Mouse (Mus musculus) limb, embryonic 12.5 days (tissue): ENCODE results near the gene Tmem253. TPM values are rescaled to one million over a fixed set of nuclear protein-coding genes. Genes with fewer than 3 reads are reported as not detected.

Experiments used
- ATAC-seq: fragments of 200-750 bp; cut with Nextera tagmentation; 2 replicates; pipeline ENCODE4 v1.8.0; 2017; ENCODE audit warnings: low read depth, moderate TSS enrichment; ENCODE audit not compliant: insufficient number of reproducible peaks, insufficient read depth, low FRiP score, low TSS enrichment
- H3K27ac ChIP-seq: fragments of 300-500 bp; sonication (generic); 2 replicates; pipeline ENCODE4 v1.5.1; 2016; ENCODE audit warnings: mild to moderate bottlenecking, moderate library complexity
- H3K27me3 ChIP-seq: fragments of 300-500 bp; sonication (generic); 2 replicates; pipeline ENCODE4 v1.6.1; 2016; ENCODE audit warnings: mild to moderate bottlenecking, moderate library complexity
- H3K36me3 ChIP-seq: fragments of 300-500 bp; sonication (generic); 2 replicates; pipeline ENCODE4 v1.6.1; 2016; ENCODE audit warnings: mild to moderate bottlenecking, moderate library complexity
- H3K4me1 ChIP-seq: fragments of 300-500 bp; sonication (generic); replicated peaks from 2 replicates; pipeline ENCODE4 v1.6.1; 2016
- H3K4me2 ChIP-seq: fragments of 300-500 bp; sonication (generic); 2 replicates; pipeline ENCODE4 v1.6.1; 2016; ENCODE audit warnings: mild to moderate bottlenecking, moderate library complexity
- H3K4me3 ChIP-seq: fragments of 300-500 bp; sonication (generic); replicated peaks from 2 replicates; pipeline ENCODE4 v1.5.1; 2016; ENCODE audit warnings: mild to moderate bottlenecking
- H3K9ac ChIP-seq: fragments of 300-500 bp; sonication (generic); replicated peaks from 2 replicates; pipeline ENCODE4 v1.6.1; 2016; ENCODE audit warnings: mild to moderate bottlenecking, moderate library complexity
- H3K9me3 ChIP-seq: fragments of 300-500 bp; sonication (generic); 2 replicates; pipeline ENCODE4 v1.6.1; 2016; ENCODE audit warnings: mild to moderate bottlenecking, moderate library complexity
- WGBS: fragments of 180-500 bp; shearing (Covaris S2); methylation state at CpG from one replicate; pipeline ENCODE4 v1.1.7; 2016; 5-methylcytosine and 5-hydroxymethylcytosine counted together
- polyA plus RNA-seq: library from polyadenylated mRNA; unstranded; fragments of >200 nt; fragmentation: Nextera tagmentation; extraction: Ambion mirVana; gene quantifications from 2 replicates; pipeline ENCODE4 v1.2.1, GENCODE M21; 2016

Gene Tmem253
- polyA plus RNA-seq, 1 experiment from 2014 or later, result 1.2 TPM

- 74% methylated on average over 12 of the region's 12 CpGs for WGBS
- H3K9ac ChIP-seq, result peak overlapping the region; percentile 24; the same call in 1 of the 2 replicates
- no peaks in the 10 kb centered on the region for H3K9me3 ChIP-seq
- peaks cover 25% of the 10 kb centered on the region for H3K4me1 ChIP-seq
- H3K27ac ChIP-seq, result no peak overlapping the region
- H3K4me2 ChIP-seq, result no peak overlapping the region
- H3K27me3 ChIP-seq, result no peaks in the 10 kb centered on the region
- H3K4me3 ChIP-seq, result no peak overlapping the region
- H3K36me3 ChIP-seq, result peaks cover 79% of the 10 kb centered on the region
- ATAC-seq, result no peak
Observed at GRCm38 (mm10) chr14:51989461-51989970, 25.9 kb upstream of the Tmem253 start.

DNA sequence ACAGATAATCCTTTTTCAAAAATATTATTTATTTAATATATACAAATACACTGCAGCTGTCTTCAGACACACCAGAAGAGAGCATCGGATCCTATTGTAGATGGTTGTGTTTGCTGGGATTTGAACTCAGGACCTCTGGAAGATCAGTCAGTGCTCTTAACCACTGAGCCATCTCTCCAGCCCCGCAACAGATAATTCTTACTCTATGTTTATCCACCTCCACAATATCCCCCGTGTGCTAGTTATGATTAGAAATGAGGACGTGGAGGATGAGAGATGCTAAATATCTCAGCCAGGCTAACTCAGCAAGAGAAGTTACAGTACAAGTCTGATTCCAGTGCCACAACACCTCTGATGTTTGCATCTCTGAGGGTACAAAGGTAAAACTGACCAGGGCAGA, 21.0 kb upstream of the Tmem253 start:
- no peak overlapping the region for H3K4me2 ChIP-seq
- H3K27me3 ChIP-seq, result no peaks in the 10 kb centered on the region
- no peak overlapping the region for H3K27ac ChIP-seq
- no peak overlapping the region for H3K9ac ChIP-seq
- 0 out of 2 replicates have a peak, but pooled peaks cover under 1% of the 10 kb centered on the region for H3K4me1 ChIP-seq
- no peak for ATAC-seq
- H3K4me3 ChIP-seq, result no peak overlapping the region
- peaks cover 99% of the 10 kb centered on the region for H3K36me3 ChIP-seq
- WGBS, result 93% methylated on average over 4 of the region's 4 CpGs
- no peaks in the 10 kb centered on the region for H3K9me3 ChIP-seq

GRCm38 (mm10) chr14:51995219-51995871, 20.1 kb upstream of the Tmem253 start:
- Histone ChIP-seq H3K27ac (no peak overlapping the region), H3K4me2 (no peak overlapping the region), H3K4me1 (no peaks in the 10 kb centered on the region), H3K9me3 (no peaks in the 10 kb centered on the region), H3K4me3 (no peak overlapping the region), H3K36me3 (peaks cover 99% of the 10 kb centered on the region), H3K27me3 (no peaks in the 10 kb centered on the region), H3K9ac (no peak overlapping the region)
- 84% methylated on average over 12 of the region's 12 CpGs for WGBS
- ATAC-seq, result no peak

GRCm38 (mm10) chr14:51996231-51996841, 19.1 kb upstream of the Tmem253 start:
- no peak overlapping the region for H3K4me3 ChIP-seq
- no peaks in the 10 kb centered on the region for H3K4me1 ChIP-seq
- H3K27me3 ChIP-seq, result no peaks in the 10 kb centered on the region
- WGBS, result 87% methylated on average over 13 of the region's 13 CpGs
- H3K36me3 ChIP-seq, result peaks cover 99% of the 10 kb centered on the region
- no peaks in the 10 kb centered on the region for H3K9me3 ChIP-seq
- ATAC-seq, result no peak
- H3K9ac ChIP-seq, result no peak overlapping the region
- H3K27ac ChIP-seq, result no peak overlapping the region
- H3K4me2 ChIP-seq, result no peak overlapping the region

GRCm38 (mm10) chr14:51996866-51997265, 18.6 kb upstream of the Tmem253 start:
- H3K9ac ChIP-seq, result no peak overlapping the region
- peaks cover 98% of the 10 kb centered on the region for H3K36me3 ChIP-seq
- no peak overlapping the region for H3K27ac ChIP-seq
- H3K4me2 ChIP-seq, result no peak overlapping the region
- no peak for ATAC-seq
- no peaks in the 10 kb centered on the region for H3K4me1 ChIP-seq
- no peaks in the 10 kb centered on the region for H3K9me3 ChIP-seq
- 75% methylated on average over 17 of the region's 17 CpGs for WGBS
- no peaks in the 10 kb centered on the region for H3K27me3 ChIP-seq
- no peak overlapping the region for H3K4me3 ChIP-seq

DNA sequence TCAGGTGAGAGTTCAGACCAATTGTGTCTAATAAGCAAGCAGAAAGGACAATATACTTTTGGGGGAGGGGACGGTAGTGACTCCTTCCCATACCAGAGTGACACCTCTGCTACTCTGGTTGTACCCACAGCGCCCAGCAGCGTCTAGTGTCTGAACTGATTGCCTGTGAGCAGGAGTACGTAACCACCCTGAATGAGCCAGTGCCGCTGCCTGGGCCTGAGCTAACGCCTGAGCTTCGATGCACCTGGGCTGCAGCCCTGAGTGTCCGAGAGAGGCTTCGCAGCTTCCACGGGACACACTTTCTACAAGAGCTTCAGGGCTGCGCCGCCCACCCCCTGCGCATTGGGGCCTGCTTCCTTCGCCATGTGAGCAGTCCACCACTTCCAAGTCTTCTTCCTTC, 18.0 kb upstream of the Tmem253 start:
- H3K4me3 ChIP-seq, result no peak overlapping the region
- H3K27me3 ChIP-seq, result no peaks in the 10 kb centered on the region
- H3K27ac ChIP-seq, result no peak overlapping the region
- no peak overlapping the region for H3K9ac ChIP-seq
- no peaks in the 10 kb centered on the region for H3K9me3 ChIP-seq
- peaks cover 98% of the 10 kb centered on the region for H3K36me3 ChIP-seq
- no peaks in the 10 kb centered on the region for H3K4me1 ChIP-seq
- no peak overlapping the region for H3K4me2 ChIP-seq
- no peak for ATAC-seq
- WGBS, result 90% methylated on average over 14 of the region's 14 CpGs

DNA sequence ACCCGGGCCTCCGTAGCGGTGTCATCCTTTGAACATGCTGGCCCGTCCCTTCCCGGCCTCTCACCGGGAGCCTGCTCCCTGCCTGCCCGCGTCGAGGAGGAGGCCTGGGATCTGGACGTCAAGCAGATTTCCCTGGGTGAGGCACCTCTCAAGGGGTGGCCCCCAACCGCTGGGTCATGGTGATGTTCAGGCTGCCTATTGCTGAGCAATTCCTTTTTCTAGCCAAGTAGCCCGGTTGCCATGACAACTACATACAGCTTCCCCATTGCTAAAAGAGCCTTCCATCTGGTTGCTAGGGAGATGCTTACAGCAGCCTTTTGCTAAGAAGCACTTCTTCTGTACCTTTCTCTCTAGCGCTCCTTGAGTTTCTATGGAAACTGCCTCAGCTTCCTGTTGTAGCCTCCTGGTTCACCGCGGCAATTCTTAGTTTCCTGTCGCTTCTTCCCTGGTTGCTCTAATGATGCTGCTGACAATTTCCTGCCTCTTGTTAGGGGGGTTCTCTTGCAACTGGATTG, 11.4 kb upstream of the Tmem253 start:
- no peak for ATAC-seq
- Histone ChIP-seq H3K36me3 (peaks cover 93% of the 10 kb centered on the region), H3K4me1 (peaks cover 8% of the 10 kb centered on the region), H3K27ac (0 out of 2 replicates have a peak overlapping the region, but pooled peaks have one; percentile 29), H3K4me3 (no peak overlapping the region), H3K27me3 (no peaks in the 10 kb centered on the region), H3K9ac (no peak overlapping the region), H3K4me2 (no peak overlapping the region), H3K9me3 (no peaks in the 10 kb centered on the region)
- 51% methylated on average over 16 of the region's 16 CpGs for WGBS

GRCm38 (mm10) chr14:52005141-52005540, 10.3 kb upstream of the Tmem253 start:
- WGBS, result 81% methylated on average over 7 of the region's 7 CpGs

DNA sequence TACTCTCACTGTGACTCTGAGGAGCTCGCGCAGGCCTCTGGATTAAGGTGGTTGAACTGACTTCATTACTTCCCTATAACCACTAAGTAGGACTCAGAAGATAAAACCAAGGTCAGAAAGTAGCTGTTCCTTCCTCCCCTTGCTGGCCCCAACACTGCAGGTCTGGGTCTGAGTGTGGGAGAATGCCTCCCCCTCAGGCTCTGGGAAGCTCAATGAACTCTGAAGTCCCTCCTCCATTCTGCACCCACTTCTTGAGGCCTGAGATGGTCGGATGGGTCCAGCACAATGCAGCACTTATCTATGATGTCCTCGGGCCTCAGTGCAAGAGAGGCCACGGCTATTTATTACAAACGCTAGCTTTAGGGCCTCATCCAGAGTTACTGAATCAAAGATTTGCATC, 9.8 kb upstream of the Tmem253 start:
- H3K27ac ChIP-seq, result no peak overlapping the region
- H3K4me1 ChIP-seq, result peaks cover 24% of the 10 kb centered on the region
- no peaks in the 10 kb centered on the region for H3K9me3 ChIP-seq
- no peak for ATAC-seq
- no peak overlapping the region for H3K9ac ChIP-seq
- H3K27me3 ChIP-seq, result no peaks in the 10 kb centered on the region
- WGBS, result 87% methylated on average over 6 of the region's 6 CpGs
- no peak overlapping the region for H3K4me3 ChIP-seq
- no peak overlapping the region for H3K4me2 ChIP-seq
- peaks cover 84% of the 10 kb centered on the region for H3K36me3 ChIP-seq

More at GRCm38 (mm10) chr14:52005141-52005540, 10.3 kb upstream of the Tmem253 start:
- Histone ChIP-seq H3K9ac (no peak overlapping the region), H3K27me3 (no peaks in the 10 kb centered on the region), H3K4me3 (no peak overlapping the region), H3K36me3 (peaks cover 89% of the 10 kb centered on the region), H3K27ac (no peak overlapping the region), H3K4me1 (peaks cover 19% of the 10 kb centered on the region), H3K4me2 (no peak overlapping the region), H3K9me3 (no peaks in the 10 kb centered on the region)
- no peak for ATAC-seq

DNA sequence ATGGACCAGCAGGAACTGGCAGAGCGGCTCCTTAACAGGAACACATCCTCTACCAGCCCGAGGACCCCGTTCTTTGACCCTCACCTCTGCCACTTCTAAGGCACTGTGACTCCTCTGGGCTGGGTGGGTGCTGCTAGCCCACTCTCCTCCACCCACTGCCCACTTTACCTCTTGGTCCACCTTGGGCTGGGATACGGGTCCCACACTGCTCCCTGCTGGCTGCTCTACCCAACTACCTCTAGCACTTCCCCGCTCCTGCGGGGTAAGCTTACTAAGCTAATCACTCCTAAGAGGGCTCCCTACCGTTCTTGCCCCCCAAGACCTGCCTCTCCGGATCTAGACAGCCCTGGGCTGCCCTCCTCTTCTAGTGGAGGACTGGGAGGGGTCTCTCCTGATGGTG, 9.2 kb upstream of the Tmem253 start:
- WGBS, result 84% methylated on average over 8 of the region's 8 CpGs
- H3K4me1 ChIP-seq, result peaks cover 30% of the 10 kb centered on the region
- H3K9me3 ChIP-seq, result no peaks in the 10 kb centered on the region
- no peaks in the 10 kb centered on the region for H3K27me3 ChIP-seq
- no peak overlapping the region for H3K27ac ChIP-seq
- H3K4me2 ChIP-seq, result no peak overlapping the region
- H3K9ac ChIP-seq, result 0 out of 2 replicates have a peak overlapping the region, but pooled peaks have one; percentile 8
- no peak for ATAC-seq
- peaks cover 78% of the 10 kb centered on the region for H3K36me3 ChIP-seq
- no peak overlapping the region for H3K4me3 ChIP-seq

GRCm38 (mm10) chr14:52006771-52007170, 8.7 kb upstream of the Tmem253 start:
- Histone ChIP-seq H3K27ac (no peak overlapping the region), H3K4me2 (no peak overlapping the region), H3K4me1 (peaks cover 35% of the 10 kb centered on the region), H3K27me3 (no peaks in the 10 kb centered on the region), H3K9ac (no peak overlapping the region), H3K36me3 (peaks cover 74% of the 10 kb centered on the region), H3K9me3 (no peaks in the 10 kb centered on the region), H3K4me3 (no peak overlapping the region)
- ATAC-seq, result no peak
- 92% methylated on average over 23 of the region's 23 CpGs for WGBS
